Mouse (Mus musculus) adipocyte (in vitro differentiated cells): Measurements from ENCODE around the gene Ing3.
A peak's percentile ranks its signal among the peaks of the same experiment; 100 is the strongest.

ENCODE experiments used
- DNase-seq: peaks from one replicate; pipeline ENCODE4 v3.0.0-alpha.2; 2016; ENCODE audit warnings: low spot score

Gene Ing3

GRCm38 (mm10) chr6:21949226-21949731 is at the start of gene Ing3:
Gene Ing3, plus strand, starts transcription at chr6:21949571.
- peak; percentile 100 for DNase-seq

DNA sequence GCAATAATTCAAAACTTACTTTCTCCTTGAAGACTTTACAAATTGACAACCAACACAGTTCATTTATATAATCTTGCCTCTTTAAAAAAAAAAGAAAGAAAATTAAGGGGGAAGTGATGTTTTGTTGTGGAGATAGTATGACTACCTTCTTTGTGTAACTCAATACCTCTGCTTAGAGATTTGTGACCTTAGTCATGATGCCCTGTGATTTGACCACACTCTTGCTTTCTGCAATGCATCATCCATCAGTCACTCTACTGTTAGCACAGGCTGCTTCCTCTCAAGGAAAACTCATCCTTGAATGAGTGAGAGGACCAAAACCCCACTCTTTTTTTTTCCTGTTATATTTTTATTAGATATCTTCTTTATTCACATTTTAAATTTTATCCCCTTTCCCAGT is 39.7 kb upstream of the Ing3 start:
- no peak for DNase-seq

DNA sequence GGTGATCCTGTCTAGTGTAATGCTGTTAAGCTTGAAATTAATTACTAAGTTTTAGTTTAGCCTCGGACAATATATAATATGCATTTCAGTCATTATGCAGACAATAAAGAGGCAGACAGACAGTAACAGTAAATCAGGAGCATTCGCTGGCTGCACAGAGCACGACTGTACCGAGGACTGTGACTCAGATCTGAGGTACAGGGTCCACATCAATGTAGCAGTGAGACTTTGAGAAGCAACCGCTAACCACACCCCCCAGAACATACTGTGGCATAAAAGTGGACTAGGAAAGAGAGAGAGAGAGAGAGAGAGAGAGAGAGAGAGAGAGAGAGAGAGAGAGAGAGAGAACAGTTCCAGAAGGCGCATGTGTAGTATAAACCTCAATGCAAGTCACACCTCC is 38.6 kb upstream of the Ing3 start:
- DNase-seq = no peak

DNA sequence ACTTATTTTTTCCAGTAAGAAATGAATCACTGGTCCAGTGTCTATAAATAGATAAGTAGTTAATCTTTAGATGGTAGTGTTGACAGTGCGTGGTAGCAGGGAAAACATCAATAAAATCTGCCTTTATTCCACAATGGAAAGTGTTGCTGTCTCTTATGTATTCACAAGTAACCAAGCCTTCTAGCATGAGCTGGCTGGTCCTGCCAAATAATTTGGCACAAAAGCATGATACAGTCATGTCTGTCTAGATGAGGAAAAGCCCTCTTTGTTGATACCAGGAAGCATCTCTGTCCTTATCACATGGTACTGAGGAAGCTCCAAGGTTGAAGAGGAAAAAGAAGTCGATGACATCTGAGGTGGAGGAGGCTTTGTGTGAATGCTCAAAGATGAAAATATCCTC is 32.8 kb upstream of the Ing3 start:
- DNase-seq = no peak

GRCm38 (mm10) chr6:21924150-21924549 is 25.2 kb upstream of the Ing3 start:
- DNase-seq = no peak

DNA sequence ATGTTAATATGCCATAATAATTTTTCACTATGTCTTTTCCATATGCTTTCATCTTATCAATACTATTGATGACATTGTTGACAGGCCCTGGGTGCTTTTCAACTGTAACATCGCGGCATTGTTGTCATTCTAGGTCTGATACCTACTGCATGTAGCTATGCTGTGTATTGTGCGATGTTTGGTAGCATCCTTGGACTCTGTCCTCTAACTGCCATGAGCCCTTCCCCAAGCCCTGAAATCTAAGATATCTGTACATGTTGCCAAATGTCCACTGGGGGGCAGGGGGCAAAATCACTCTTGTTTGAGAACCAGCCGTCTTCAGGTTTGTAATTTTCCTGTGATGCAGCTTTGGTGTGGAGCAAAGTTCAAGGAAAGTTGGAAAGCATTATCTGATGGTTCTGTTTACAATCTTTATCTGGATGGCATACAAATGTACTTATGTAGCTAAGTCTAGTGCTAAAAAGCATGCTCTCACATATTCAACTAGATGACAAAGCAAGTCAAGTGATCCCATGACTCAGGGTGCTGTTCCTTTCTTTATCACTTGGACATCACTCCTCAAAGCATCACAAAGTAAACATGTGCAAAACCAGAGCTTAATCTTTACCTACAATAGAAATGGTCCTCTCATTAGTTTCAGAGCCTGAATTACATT is 11.3 kb upstream of the Ing3 start:
- DNase-seq = no peak

GRCm38 (mm10) chr6:21949771-21950448 is 539 bp downstream of the Ing3 start:
- DNase-seq = peak; percentile 99

- DNase-seq = no peak
Measured at GRCm38 (mm10) chr6:21950676-21951075, 1.3 kb downstream of the Ing3 start.

GRCm38 (mm10) chr6:21955468-21955867 is 6.1 kb downstream of the Ing3 start:
- no peak for DNase-seq

- DNase-seq = no peak
Measured at GRCm38 (mm10) chr6:21958922-21959321, 9.6 kb downstream of the Ing3 start.

DNA sequence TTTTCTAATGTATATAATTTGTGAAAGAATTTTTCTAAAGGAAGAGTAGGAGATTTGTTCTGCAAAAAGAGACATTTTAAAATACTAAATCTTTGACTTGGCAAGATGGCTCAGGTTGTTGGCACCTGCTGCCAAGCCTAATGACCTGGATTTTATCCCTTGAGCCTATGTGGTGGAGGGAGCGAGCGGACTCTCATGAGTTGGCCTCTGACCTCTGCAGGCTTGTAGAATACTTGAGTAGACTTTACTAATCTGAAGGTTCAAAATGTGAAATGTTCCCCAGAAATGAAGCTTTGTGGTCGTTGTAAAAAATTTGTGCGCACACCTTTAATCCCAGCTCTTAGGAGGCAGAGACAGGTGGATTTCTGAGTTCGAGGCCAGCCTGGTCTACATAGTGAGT is 10.5 kb downstream of the Ing3 start:
- DNase-seq = no peak

GRCm38 (mm10) chr6:21977532-21977931 is 28.2 kb downstream of the Ing3 start:
- DNase-seq = no peak

DNA sequence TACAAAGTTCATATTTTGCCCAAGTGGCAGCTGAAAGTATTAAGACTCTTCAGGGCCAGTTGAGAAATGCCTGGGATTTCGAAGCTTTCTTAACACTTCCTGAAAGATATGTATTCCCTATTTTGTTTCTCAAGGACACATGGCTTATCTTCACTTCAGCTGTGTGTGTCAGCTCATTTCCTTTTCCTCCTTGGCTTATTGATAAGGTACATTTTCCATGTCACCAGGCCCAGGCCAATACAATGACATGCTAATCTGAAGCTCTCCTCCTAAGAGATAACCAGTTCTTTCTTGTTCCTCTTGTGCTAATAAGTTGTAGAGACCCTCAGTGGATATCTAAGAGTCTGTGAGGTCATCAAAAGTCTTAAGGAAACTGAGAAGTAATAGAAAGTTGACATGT is 31.7 kb downstream of the Ing3 start:
- DNase-seq = no peak

DNA sequence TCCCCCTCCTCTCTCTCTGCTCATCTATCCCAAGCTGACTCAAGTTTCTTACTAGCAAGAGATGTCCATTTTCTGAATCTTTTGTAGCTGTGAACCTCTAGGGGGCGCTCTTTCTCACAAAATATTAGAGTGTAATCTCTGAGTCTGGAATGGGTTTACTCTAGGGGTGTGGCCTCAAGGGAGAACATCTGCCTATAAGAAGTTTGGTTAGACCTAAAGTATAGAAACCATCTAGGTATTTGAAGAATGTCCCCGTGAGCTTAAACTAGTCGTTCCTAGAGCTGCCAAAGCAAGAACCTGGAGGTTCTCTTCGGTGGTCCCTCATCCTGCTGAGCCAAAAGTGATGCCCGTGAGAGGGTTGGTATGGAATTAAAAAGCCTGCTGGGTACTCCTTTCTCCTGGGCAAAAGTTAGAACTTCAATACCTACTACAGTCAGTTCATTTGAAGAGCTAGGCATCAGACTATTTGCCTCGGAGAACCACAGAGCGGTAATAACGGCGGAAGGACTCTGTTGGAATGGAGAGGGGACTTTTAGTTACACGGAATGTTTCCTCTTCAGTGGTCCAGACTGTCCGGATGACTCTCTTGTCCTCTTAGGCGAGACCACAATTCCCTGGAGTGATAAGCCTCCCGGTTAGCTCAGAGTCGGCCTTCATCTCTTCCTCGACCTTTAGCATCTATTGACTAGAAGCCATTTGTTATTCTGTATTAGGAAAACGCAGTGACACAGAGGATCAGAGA is 35.8 kb downstream of the Ing3 start:
- DNase-seq = peak; percentile 98

DNA sequence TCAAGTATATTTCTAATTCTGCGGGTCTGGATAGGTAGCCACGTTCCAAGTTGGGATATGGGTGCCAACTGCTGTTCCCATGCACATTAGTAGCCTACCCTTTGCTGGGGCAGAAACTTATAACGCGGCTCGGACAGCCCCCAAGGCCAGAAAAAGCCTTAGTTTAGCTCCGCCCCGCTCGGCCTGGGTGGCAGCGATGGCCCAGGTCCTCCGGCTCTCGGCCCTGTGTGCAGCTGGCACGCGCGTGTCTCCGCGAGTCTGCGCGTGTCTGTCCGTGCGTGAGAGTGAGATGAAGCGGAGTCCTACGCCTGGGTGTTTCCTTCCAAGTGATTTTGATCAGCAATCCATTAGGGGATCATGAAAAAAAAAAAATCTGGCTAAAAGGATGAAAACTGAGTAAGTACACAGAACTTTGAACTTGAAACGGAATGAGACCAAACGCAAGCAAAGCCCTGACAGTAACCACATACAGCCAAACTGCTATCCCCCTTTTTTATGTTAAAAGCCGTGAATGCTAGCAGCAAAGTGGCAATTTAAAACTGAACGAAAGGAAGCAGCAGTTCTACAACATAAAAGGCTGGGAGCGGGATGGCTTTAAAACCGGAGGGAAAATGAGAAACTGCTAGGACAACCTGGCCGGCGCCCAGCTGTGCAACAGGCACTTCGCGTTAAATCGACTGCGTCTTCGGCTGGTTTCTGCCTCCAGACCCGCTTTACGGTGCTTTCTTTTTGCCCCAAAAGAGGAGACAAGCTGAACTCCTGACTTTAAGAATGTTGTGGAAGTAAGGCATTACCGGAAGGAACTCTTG is 36.6 kb downstream of the Ing3 start, which contains the start of gene Cped1:
TSS of gene Cped1 (plus strand) at position 185 of the 809 bp plus-strand sequence.
- peak; percentile 94 for DNase-seq

GRCm38 (mm10) chr6:21986660-21987331 is 37.4 kb downstream of the Ing3 start:
- DNase-seq = peak; percentile 82

GRCm38 (mm10) chr6:21987554-21987953 is 38.2 kb downstream of the Ing3 start:
- DNase-seq = peak; percentile 65

DNA sequence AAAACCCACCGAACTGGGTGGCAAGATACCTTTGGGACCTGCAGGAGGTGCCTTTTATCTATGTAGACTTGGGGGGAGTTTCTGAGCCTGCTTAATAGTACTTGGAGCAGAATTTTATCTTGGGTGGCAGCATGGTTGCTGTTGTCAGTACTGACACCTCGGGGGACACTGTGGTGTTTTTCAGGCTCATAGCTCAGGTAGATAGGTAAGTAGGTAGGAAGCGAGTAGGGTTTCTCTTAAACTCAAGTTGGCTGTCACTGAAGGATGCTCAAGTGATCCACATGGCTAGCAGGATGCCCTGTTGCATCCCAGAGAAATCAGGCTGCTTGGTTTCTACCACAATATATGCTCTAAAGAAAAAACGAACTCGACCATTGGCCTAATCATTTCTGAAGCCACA is 38.9 kb downstream of the Ing3 start:
- DNase-seq = no peak

DNA sequence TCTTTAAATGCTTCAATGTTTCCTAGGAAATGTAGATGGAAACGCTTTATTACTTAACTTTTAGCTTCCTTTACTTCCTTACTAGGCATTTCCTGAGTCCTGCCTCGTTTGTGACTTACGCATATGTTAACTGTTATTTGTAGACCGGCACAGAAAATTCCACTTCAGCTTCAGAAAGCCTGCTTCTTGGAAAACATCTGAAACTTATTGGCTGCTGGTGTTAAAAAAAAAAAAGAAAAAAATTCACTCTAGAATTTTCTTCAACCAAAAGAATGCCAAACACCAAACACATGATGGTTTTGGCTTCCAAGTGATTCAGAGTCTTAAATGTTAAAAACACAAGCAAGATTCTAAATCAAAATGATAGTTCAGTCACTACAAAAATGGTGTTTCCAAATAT is 39.7 kb downstream of the Ing3 start:
- DNase-seq = peak; percentile 52

GRCm38 (mm10) chr6:21990181-21991135 is 41.1 kb downstream of the Ing3 start:
- peak; percentile 68 for DNase-seq
